Mouse (Mus musculus): ENCODE results near the gene Mixl1. TPM values are rescaled to one million over a fixed set of nuclear protein-coding genes. Genes with fewer than 3 reads are reported as not detected.

Mixl1 gene
- polyA plus RNA-seq, 1 experiment from 2014 or later = 0.27 TPM

Other genes starting within 250 kb of the Mixl1 start
- 1.2 and 2.3 TPM in 2 replicates for gene Stum, start 213.5 kb downstream of the Mixl1 start, polyA plus RNA-seq (2014; fragmentation: Nextera tagmentation; extraction: Ambion mirVana)
- 128 and 134 TPM in 2 replicates for gene Parp1, start 128.1 kb downstream of the Mixl1 start, polyA plus RNA-seq (2014; fragmentation: Nextera tagmentation; extraction: Ambion mirVana)
- 18.9 and 21.9 TPM in 2 replicates for gene Lin9, start 55.9 kb downstream of the Mixl1 start, polyA plus RNA-seq (2014; fragmentation: Nextera tagmentation; extraction: Ambion mirVana)
- 29.4 and 29.6 TPM in 2 replicates for gene Acbd3, start 29.0 kb upstream of the Mixl1 start, polyA plus RNA-seq (2014; fragmentation: Nextera tagmentation; extraction: Ambion mirVana)
- gene H3f3a, start 116.9 kb upstream of the Mixl1 start, polyA plus RNA-seq (2014; fragmentation: Nextera tagmentation; extraction: Ambion mirVana) = 2,483 and 2,506 TPM in 2 replicates
- 34.7 and 35.2 TPM in 2 replicates for gene Sde2, start 154.1 kb upstream of the Mixl1 start, polyA plus RNA-seq (2014; fragmentation: Nextera tagmentation; extraction: Ambion mirVana)
- 0.14 TPM in 1 of 2 replicates, not detected in the other for gene Lefty2, start 196.1 kb upstream of the Mixl1 start, polyA plus RNA-seq (2014; fragmentation: Nextera tagmentation; extraction: Ambion mirVana)
- 86.0 and 92.3 TPM in 2 replicates for gene Pycr2, start 207.3 kb upstream of the Mixl1 start, polyA plus RNA-seq (2014; fragmentation: Nextera tagmentation; extraction: Ambion mirVana)
- gene Lefty1, start 238.0 kb upstream of the Mixl1 start, polyA plus RNA-seq (2014; fragmentation: Nextera tagmentation; extraction: Ambion mirVana) = 1.8 and 3.6 TPM in 2 replicates
- gene Tmem63a, start 245.3 kb upstream of the Mixl1 start, polyA plus RNA-seq (2014; fragmentation: Nextera tagmentation; extraction: Ambion mirVana) = 14.8 and 17.9 TPM in 2 replicates